ENCODE assay signal across 21 mouse cellular contexts in the genomic region with DNA sequence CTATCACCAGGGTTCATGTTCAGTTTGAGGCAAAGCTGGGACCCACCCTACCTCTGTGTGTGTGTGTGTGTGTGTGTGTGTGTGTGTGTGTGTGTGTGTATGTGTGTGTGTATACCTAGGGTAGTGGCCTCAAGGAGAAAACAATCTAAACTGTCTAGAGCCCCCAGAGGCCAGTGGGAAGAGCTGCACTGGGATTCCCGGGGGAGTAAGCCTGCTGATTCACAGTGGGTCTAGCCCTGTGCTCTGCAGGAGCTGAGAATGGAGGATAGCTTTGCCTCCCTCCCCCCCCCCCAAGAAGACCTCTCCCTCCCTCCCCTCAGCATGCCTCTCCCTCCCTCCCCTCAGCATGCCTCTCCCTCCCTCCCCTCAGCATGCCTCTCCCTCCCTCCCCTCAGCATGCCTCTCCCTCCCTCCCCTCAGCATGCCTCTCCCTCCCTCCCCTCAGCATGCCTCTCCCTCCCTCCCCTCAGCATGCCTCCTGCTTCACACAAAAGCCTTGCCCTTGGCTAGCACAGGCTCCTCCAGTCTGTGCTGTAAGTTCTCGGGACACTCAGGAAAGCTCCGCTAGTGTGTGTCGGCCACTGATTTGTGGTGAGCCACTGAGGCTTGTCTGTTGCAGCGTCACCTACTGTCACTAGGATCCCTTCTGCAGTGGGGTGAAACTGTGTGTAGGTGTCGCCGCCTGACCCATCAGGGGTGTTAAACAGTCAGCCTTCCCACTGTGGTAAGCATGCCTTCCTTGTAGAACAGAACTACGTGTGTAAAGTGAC. TPM values are rescaled to one million over a fixed set of nuclear protein-coding genes. Genes with fewer than 3 reads are reported as not detected.
A peak's percentile ranks its signal among the peaks of the same experiment; 100 is the strongest.
DNase-seq lines count a peak whose midpoint lies in the region; ATAC-seq and TF ChIP-seq lines count a peak whose summit lies in the region.
"Had no signal": no experiment of that assay in that cellular context is flagged by ENCODE, and none has a peak within 500 bp of the region (broad histone marks: within the 10 kb centered on the region; RNA-seq: fewer than 3 reads in every experiment).

No protein-coding gene starts in this region.

- WGBS in forebrain, embryonic 10.5 days, result 22% methylated on average over 8 of the region's 8 CpGs
- whole genome bisulfite sequencing in forebrain, embryonic 11.5 days, result 21% methylated on average over 8 of the region's 8 CpGs
- 25% methylated on average over 8 of the region's 8 CpGs for WGBS in lung, embryonic 14.5 days
- WGBS in limb, embryonic 10.5 days, result 20% methylated on average over 8 of the region's 8 CpGs

- no peaks in the 10 kb centered on the region; the same call in 1 of the 2 replicates for H3K36me3 ChIP-seq in forebrain, embryonic 10.5 days (replicated peaks)
- no peaks in the 10 kb centered on the region for H3K36me3 ChIP-seq in forebrain, embryonic 11.5 days (ENCODE audit: control insufficient read depth, insufficient read depth, low read length)
- H3K36me3 ChIP-seq in lung, embryonic 14.5 days (ENCODE audit: insufficient read depth), result peaks cover 3% of the 10 kb centered on the region; the same call in 1 of the 2 replicates
- no peaks in the 10 kb centered on the region for H3K36me3 ChIP-seq in limb, embryonic 10.5 days
- H3K36me3 ChIP-seq: embryonic facial prominence, embryonic 13.5 days; limb, embryonic 15.5 days had no signal

- no peak overlapping the region for H3K9ac ChIP-seq in forebrain, embryonic 11.5 days (ENCODE audit: low read length)
- H3K9ac ChIP-seq in lung, embryonic 14.5 days, result no peak overlapping the region
- H3K9ac ChIP-seq: embryonic facial prominence, embryonic 13.5 days; limb, embryonic 15.5 days; liver, postnatal 0 days had no signal

- no peak for DNase-seq in forebrain, embryonic 10.5 days (ENCODE audit: extremely low spot score, low spot score)
- no peak for DNase-seq in forebrain, embryonic 11.5 days (ENCODE audit: low spot score)
- peak; percentile 24 for DNase-seq in lung, embryonic 14.5 days
- DNase-seq in lung, postnatal 14 days, result no peak
- DNase-seq in NIH3T3 (ENCODE audit: low read depth), result peak; percentile 42
- DNase-seq in limb, embryonic 10.5 days (ENCODE audit: low spot score), result no peak
- no peak for DNase-seq in spleen, postnatal 36 days (ENCODE audit: low spot score in 2 of 2)
- DNase-seq in frontal cortex, adult 2 months (ENCODE audit: extremely low spot score in 1 of 2, low spot score in 1 of 2), result no peak
- DNase-seq: adrenal gland, postnatal 10 days; cerebellum, adult 8-10 months; heart, adult 11 months; heart, postnatal 10 days; kidney, adult 9 months; liver, postnatal 0 days; lung, postnatal 4 days; right cerebral cortex, adult 18-20 months; thymus, postnatal 36 days had no signal

- no peaks in the 10 kb centered on the region for H3K27me3 ChIP-seq in forebrain, embryonic 10.5 days (ENCODE audit: poor library complexity, severe bottlenecking)
- no peaks in the 10 kb centered on the region for H3K27me3 ChIP-seq in forebrain, embryonic 11.5 days (ENCODE audit: control insufficient read depth, insufficient read depth, low read length)
- H3K27me3 ChIP-seq in lung, embryonic 14.5 days (ENCODE audit: insufficient read depth, low read length), result no peaks in the 10 kb centered on the region
- no peaks in the 10 kb centered on the region for H3K27me3 ChIP-seq in limb, embryonic 10.5 days (ENCODE audit: low read depth, poor library complexity, severe bottlenecking)
- H3K27me3 ChIP-seq: embryonic facial prominence, embryonic 13.5 days; limb, embryonic 15.5 days had no signal

- no peak overlapping the region for H3K4me3 ChIP-seq in forebrain, embryonic 10.5 days
- H3K4me3 ChIP-seq in forebrain, embryonic 11.5 days (ENCODE audit: low read depth, low read length), result no peak overlapping the region
- H3K4me3 ChIP-seq in lung, embryonic 14.5 days (ENCODE audit: low read depth, low read length), result no peak overlapping the region
- H3K4me3 ChIP-seq in limb, embryonic 10.5 days, result no peak overlapping the region
- H3K4me3 ChIP-seq: embryonic facial prominence, embryonic 13.5 days; layer of hippocampus, adult 2 months; left cerebral cortex, adult 2 months; limb, embryonic 15.5 days had no signal

- no peaks in the 10 kb centered on the region for H3K9me3 ChIP-seq in forebrain, embryonic 10.5 days
- no peaks in the 10 kb centered on the region for H3K9me3 ChIP-seq in forebrain, embryonic 11.5 days (ENCODE audit: control insufficient read depth, low read length)
- no peaks in the 10 kb centered on the region for H3K9me3 ChIP-seq in lung, embryonic 14.5 days (ENCODE audit: low read depth, low read length)
- no peaks in the 10 kb centered on the region for H3K9me3 ChIP-seq in limb, embryonic 10.5 days (replicated peaks)
- H3K9me3 ChIP-seq: embryonic facial prominence, embryonic 13.5 days; limb, embryonic 15.5 days had no signal

- H3K4me1 ChIP-seq in forebrain, embryonic 10.5 days, result peaks cover 62% of the 10 kb centered on the region
- H3K4me1 ChIP-seq in forebrain, embryonic 11.5 days (replicated peaks; ENCODE audit: control insufficient read depth, insufficient read depth, low read length), result no peaks in the 10 kb centered on the region; the same call in 1 of the 2 replicates
- H3K4me1 ChIP-seq in lung, embryonic 14.5 days (ENCODE audit: insufficient read depth), result peaks cover 4% of the 10 kb centered on the region; the same call in 1 of the 2 replicates
- peaks cover 50% of the 10 kb centered on the region for H3K4me1 ChIP-seq in limb, embryonic 10.5 days

- ATAC-seq in forebrain, embryonic 11.5 days (replicated peaks; ENCODE audit: low FRiP score), result no peak
- ATAC-seq in lung, embryonic 14.5 days (ENCODE audit: insufficient read depth), result no peak
- ATAC-seq: liver, postnatal 0 days had no signal

- H3K4me2 ChIP-seq in forebrain, embryonic 11.5 days (ENCODE audit: low read depth, low read length, severe bottlenecking), result no peak overlapping the region
- H3K4me2 ChIP-seq in lung, embryonic 14.5 days, result no peak overlapping the region
- H3K4me2 ChIP-seq: embryonic facial prominence, embryonic 13.5 days; limb, embryonic 15.5 days had no signal

- peak overlapping the region; percentile 73 for H3K27ac ChIP-seq in forebrain, embryonic 10.5 days
- no peak overlapping the region for H3K27ac ChIP-seq in forebrain, embryonic 11.5 days (ENCODE audit: low read depth, low read length)
- H3K27ac ChIP-seq in lung, embryonic 14.5 days (ENCODE audit: low read depth), result no peak overlapping the region
- H3K27ac ChIP-seq in limb, embryonic 10.5 days, result peak overlapping the region; percentile 71
- H3K27ac ChIP-seq: embryonic facial prominence, embryonic 13.5 days; layer of hippocampus, adult 2 months; left cerebral cortex, adult 2 months; limb, embryonic 15.5 days had no signal

- TF ChIP-seq CTCF in lung, embryonic 14.5 days (IDR thresholded peaks at IDR 0.05; ENCODE audit: low read depth), result no peak

RNA-seq across cellular contexts. Expression of a gene that starts 24.4 kb away (rescaled TPM):
- 12.7 and 15.9 TPM in 2 replicates for polyA plus RNA-seq in forebrain, embryonic 10.5 days (2016; fragmentation: Nextera tagmentation; extraction: Ambion mirVana)
- 18.6 and 19.1 TPM in 2 replicates for polyA plus RNA-seq in forebrain, embryonic 11.5 days (2014; fragmentation: Nextera tagmentation; extraction: Ambion mirVana)
- 20.2 and 21.8 TPM in 2 replicates for polyA plus RNA-seq in lung, embryonic 14.5 days (2014; fragmentation: Nextera tagmentation; extraction: Ambion mirVana)
- polyA plus RNA-seq in limb, embryonic 10.5 days (2016; fragmentation: Nextera tagmentation; extraction: Ambion mirVana), result 9.9 and 12.3 TPM in 2 replicates
- polyA plus RNA-seq in frontal cortex, adult 2 months (2012; rRNA removed), result 54.1 and 66.2 TPM in 2 replicates

RNA-seq across cellular contexts. Expression of a gene that starts 52.5 kb away (rescaled TPM):
- 825 and 923 TPM in 2 replicates for polyA plus RNA-seq in forebrain, embryonic 10.5 days (2016; fragmentation: Nextera tagmentation; extraction: Ambion mirVana)
- 239 and 255 TPM in 2 replicates for polyA plus RNA-seq in forebrain, embryonic 11.5 days (2014; fragmentation: Nextera tagmentation; extraction: Ambion mirVana)
- 663 and 691 TPM in 2 replicates for polyA plus RNA-seq in lung, embryonic 14.5 days (2014; fragmentation: Nextera tagmentation; extraction: Ambion mirVana)
- 1,171 and 1,177 TPM in 2 replicates for polyA plus RNA-seq in limb, embryonic 10.5 days (2016; fragmentation: Nextera tagmentation; extraction: Ambion mirVana)
- polyA plus RNA-seq in frontal cortex, adult 2 months (2012; rRNA removed), result 27.5 and 31.8 TPM in 2 replicates

Comparison
In these comparisons a context has a peak if more than half of its experiments do, and no peak if none do; other contexts are left out.
1. DNase-seq: peak in lung, embryonic 14.5 days (single experiment) and NIH3T3 (single experiment); none in forebrain, embryonic 10.5 days (single experiment), forebrain, embryonic 11.5 days (single experiment), lung, postnatal 14 days (single experiment), limb, embryonic 10.5 days (single experiment), spleen, postnatal 36 days (0 of 2) and frontal cortex, adult 2 months (0 of 2).
2. H3K27ac ChIP-seq: peak in forebrain, embryonic 10.5 days (single experiment) and limb, embryonic 10.5 days (single experiment); none in forebrain, embryonic 11.5 days (single experiment) and lung, embryonic 14.5 days (single experiment).